Mouse (Mus musculus) hindlimb bud, embryonic 11.5 days (tissue): ENCODE results near the gene Slc22a2.
"Not testable (repeated sequence)": the region's sequence is repeated elsewhere in the genome, so short reads cannot be mapped to it uniquely, and the experiment has no call there.

Source experiments
- DNase-seq: peaks from one replicate; pipeline ENCODE4 v3.0.0-alpha.2; 2012; ENCODE audit warnings: low read depth, low spot score; ENCODE audit errors: extremely low spot score

Slc22a2 gene

GRCm38 (mm10) chr17:12583991-12584390 lies at the start of gene Slc22a2:
Gene Slc22a2, plus strand, starts transcription at chr17:12584132.
- no peak for DNase-seq

GRCm38 (mm10) chr17:12534353-12535145 lies 49.4 kb upstream of the Slc22a2 start:
- peak; percentile 41 for DNase-seq

DNA sequence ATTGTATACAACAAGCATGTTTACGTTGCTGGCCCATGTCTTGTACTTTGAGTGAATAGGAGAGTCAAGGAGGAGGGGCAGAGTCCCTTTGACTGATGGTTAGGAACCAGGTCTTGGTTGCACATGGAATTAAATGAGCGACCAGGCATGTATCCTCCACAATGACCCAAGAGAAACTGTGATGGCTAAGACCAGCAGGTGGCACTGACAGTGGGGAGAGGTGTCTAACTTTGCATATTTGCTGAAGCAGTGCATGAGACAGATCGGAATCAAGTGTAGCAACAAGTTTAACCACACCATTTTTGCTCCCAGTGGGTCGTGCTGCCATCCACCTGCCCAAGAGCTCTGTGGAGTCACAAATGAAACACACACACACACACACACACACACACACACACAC lies 21.7 kb upstream of the Slc22a2 start:
- no peak for DNase-seq

DNA sequence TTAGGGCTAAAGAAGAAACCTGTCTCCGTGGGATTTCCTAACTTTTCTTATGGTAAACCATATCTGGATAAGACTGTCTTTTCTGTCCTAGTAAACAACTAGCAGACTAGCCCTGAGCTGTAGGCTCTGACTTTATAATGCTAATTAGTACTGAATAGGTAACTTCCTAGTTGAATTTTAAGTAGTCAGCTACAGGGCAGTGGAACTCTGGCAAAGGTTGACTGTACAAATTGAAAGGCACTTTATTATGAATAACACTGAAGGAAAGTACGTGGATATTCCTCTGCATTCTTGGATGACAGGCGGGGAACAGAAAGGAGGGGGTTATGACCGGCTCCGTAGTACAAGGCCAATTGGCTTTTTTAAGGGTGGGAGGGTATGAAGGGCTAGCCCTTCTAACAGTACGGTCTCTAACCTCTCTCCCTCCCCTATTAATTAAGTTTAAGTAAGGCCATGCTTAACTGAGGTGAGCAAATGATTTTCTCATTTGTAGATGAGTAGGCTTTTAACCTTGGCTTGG lies 19.4 kb upstream of the Slc22a2 start:
- DNase-seq = not testable (repeated sequence)

GRCm38 (mm10) chr17:12565443-12565842 lies 18.5 kb upstream of the Slc22a2 start:
- no peak for DNase-seq

GRCm38 (mm10) chr17:12571316-12571715 lies 12.6 kb upstream of the Slc22a2 start:
- DNase-seq = no peak

GRCm38 (mm10) chr17:12571924-12572463 lies 11.9 kb upstream of the Slc22a2 start:
- DNase-seq = no peak

- DNase-seq = no peak
These were observed 8.5 kb upstream of the Slc22a2 start for GRCm38 (mm10) chr17:12575391-12575790.

DNA sequence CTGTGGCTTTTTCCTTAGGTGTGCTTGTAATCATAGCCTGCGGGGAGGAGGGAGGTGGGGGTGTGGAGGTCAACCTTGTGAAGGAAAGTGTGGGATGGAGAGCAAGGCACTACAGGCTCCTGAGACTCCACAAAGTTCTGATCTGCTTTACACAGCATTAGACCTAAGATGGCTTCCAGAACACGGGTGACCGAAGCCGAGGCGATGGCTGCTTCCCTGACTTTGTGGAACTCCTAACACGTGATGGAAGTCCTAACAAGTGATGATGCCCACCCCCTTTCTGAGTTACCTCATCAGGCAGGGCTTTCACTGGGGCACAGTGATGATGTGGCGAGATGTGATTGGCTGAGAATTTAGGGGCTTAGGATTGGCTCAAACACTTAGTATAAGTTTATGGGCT lies 6.8 kb upstream of the Slc22a2 start:
- no peak for DNase-seq

DNA sequence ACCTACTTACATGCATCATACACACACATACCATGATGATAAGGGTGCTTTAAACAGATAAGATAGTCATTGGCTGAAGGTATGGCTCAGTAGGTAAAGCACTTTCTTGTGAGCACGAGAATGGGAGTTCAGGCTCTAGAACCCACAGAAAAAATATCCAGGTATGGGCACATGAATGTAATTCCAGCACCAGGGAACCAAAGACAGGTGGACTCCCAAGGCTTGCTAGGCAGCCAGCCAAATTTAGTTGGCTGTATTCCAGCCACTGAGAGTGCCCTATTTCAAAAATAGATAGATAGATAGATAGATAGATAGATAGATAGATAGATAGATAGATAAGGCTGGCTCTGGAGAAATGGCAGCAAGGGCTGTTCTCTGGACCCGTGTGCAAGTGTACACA lies 1.4 kb downstream of the Slc22a2 start:
- DNase-seq = no peak

GRCm38 (mm10) chr17:12586966-12587365 lies 3.0 kb downstream of the Slc22a2 start:
- DNase-seq = no peak

- DNase-seq = no peak
These were observed 4.9 kb downstream of the Slc22a2 start for GRCm38 (mm10) chr17:12588801-12589247.

DNA sequence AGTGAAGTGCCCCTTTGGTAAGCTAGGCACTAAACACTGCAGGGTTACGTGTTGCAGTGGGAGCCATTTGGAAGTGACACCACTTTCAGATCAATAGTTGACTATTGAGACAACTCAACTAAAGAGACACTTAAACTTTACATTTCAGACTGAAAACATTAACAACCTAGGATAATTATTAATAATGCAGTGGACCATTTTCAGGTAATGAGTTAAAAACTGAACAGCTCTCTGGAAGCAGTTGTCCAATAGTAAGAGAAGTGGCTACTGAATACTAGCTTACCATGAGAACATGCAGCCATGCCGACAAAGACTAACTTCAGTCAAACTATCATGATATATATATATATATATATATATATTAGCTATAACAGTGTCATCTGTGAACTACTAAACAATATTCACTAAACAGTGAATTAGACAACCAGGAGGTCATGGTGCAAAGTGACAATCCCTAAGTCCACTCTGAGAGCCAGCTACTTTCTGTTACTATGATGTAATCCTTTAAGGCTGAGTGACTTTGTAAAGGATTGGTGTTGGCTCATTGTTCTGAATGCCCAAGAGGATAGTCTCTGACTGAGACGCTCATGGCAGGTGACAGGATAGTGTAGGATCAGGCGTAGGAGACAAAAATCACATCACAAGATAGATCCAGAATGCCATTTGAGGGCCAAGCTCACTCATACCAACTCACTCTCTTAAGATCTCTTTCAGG lies 7.1 kb downstream of the Slc22a2 start:
- no peak for DNase-seq

- DNase-seq = no peak
These were observed 12.0 kb downstream of the Slc22a2 start for GRCm38 (mm10) chr17:12595846-12596515.

GRCm38 (mm10) chr17:12606634-12607033 lies 22.7 kb downstream of the Slc22a2 start:
- DNase-seq = no peak

GRCm38 (mm10) chr17:12607202-12607601 lies 23.3 kb downstream of the Slc22a2 start:
- DNase-seq = no peak

DNA sequence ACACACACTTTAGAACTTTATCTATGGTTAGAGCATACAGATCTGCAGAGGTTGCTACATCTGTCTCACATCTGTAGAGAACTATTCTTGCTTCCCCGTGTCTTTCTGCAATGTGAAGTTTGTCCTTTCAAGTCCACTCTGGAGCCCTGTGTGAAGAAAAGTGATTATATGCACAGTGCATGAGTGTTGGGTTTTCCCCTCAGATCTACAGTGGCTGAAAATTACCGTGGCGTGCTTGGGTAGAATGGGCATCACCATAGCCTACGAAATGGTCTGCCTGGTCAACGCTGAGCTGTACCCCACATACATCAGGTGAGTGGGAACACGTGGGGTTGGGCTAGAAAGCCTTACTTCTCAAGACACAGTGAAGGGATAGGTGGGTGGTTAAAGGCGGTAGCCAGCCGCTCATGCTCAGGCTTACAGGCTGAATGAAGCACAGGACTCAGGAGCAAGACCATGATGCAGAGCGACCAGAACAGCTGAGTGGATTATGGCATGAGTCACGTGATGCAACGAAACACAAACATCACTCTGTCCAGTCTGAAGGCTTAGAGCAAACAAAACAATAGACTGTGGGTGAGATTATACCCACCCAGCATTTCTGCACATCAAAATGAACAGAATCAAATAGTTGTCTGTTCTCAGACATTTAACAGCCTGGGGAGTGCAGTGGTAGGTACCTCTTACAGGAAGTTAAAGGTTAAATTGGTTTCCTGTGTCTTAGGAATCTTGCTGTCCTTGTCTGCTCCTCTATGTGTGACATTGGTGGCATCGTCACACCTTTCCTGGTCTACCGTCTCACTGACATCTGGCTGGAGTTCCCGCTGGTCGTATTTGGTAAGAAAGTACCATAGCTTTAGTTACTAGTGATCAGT lies 30.8 kb downstream of the Slc22a2 start:
- no peak for DNase-seq

GRCm38 (mm10) chr17:12615429-12615828 lies 31.5 kb downstream of the Slc22a2 start:
- no peak for DNase-seq

GRCm38 (mm10) chr17:12619641-12620040 lies 35.7 kb downstream of the Slc22a2 start:
- DNase-seq = no peak

- no peak for DNase-seq
These were observed 44.1 kb downstream of the Slc22a2 start for GRCm38 (mm10) chr17:12627983-12628382.
